Mouse (Mus musculus) frontal cortex, postnatal 14 days (tissue): ENCODE data around the gene Olfr1322.

Source experiments
- DNase-seq, 2 experiments: peaks; one replicate each; pipeline ENCODE4 v3.0.0; 2022; ENCODE audit warnings: low spot score in 2 of 2

Gene Olfr1322

GRCm38 (mm10) chrX:49891383-49891782 lies at the start of gene Olfr1322:
Gene Olfr1322, minus strand, starts transcription at chrX:49891483.
- DNase-seq, result no peak

GRCm38 (mm10) chrX:49877651-49878349 lies 13.5 kb downstream of the Olfr1322 start:
- no peak for DNase-seq
